Comparison of ENCODE assay signal across 10 mouse cellular contexts in genomic region chr2:45776485-45777135, GRCm38 (mm10).
DNase-seq lines count a peak whose midpoint lies in the region; ATAC-seq lines count a peak whose summit lies in the region.
"Had no signal": no experiment of that assay in that cellular context is flagged by ENCODE, and none has a peak within 500 bp of the region (broad histone marks: within the 10 kb centered on the region; RNA-seq: fewer than 3 reads in every experiment).

No protein-coding gene starts in this region.

- no peaks in the 10 kb centered on the region for H3K9me3 ChIP-seq in heart, embryonic 11.5 days (replicated peaks; ENCODE audit: control insufficient read depth, low read length)
- H3K9me3 ChIP-seq in limb, embryonic 10.5 days (replicated peaks) = no peaks in the 10 kb centered on the region
- H3K9me3 ChIP-seq: liver, embryonic 13.5 days had no signal

- H3K4me2 ChIP-seq in heart, embryonic 11.5 days = no peak overlapping the region
- H3K4me2 ChIP-seq: liver, embryonic 13.5 days had no signal

- DNase-seq in heart, adult 11 months = peak; percentile 93
- DNase-seq in R1 (ENCODE audit: low read depth, low spot score) = peak; percentile 30
- peak; percentile 40 for DNase-seq in fibroblast of lung, adult 2 months (ENCODE audit: low read depth)
- peak; percentile 44 for DNase-seq in limb, embryonic 10.5 days (ENCODE audit: low spot score)
- no peak for DNase-seq in left cerebral cortex, adult 8-10 months (ENCODE audit: low spot score in 2 of 2)
- DNase-seq in urinary bladder, postnatal 4 days (ENCODE audit: low spot score in 2 of 2) = no peak
- DNase-seq in thymus, postnatal 10 days (ENCODE audit: low spot score in 2 of 2) = no peak
- DNase-seq: kidney, postnatal 14 days; liver, embryonic 13.5 days had no signal

- 81% methylated on average over 17 of the region's 17 CpGs for WGBS in heart, embryonic 11.5 days (ENCODE audit: insufficient replicate concordance)
- 66% methylated on average over 17 of the region's 17 CpGs for WGBS in limb, embryonic 10.5 days

- H3K4me3 ChIP-seq in heart, embryonic 11.5 days (ENCODE audit: low read depth, low read length) = no peak overlapping the region
- no peak overlapping the region for H3K4me3 ChIP-seq in limb, embryonic 10.5 days
- H3K4me3 ChIP-seq: liver, embryonic 13.5 days had no signal

- ATAC-seq in heart, embryonic 11.5 days (replicated peaks; ENCODE audit: insufficient number of reproducible peaks, low FRiP score, low TSS enrichment) = no peak

- no peaks in the 10 kb centered on the region for H3K4me1 ChIP-seq in heart, embryonic 11.5 days (ENCODE audit: control insufficient read depth, insufficient read depth, low read length)
- H3K4me1 ChIP-seq in limb, embryonic 10.5 days = peaks cover 9% of the 10 kb centered on the region
- H3K4me1 ChIP-seq: liver, embryonic 13.5 days had no signal

- no peaks in the 10 kb centered on the region for H3K27me3 ChIP-seq in heart, embryonic 11.5 days (ENCODE audit: control insufficient read depth, insufficient read depth, low read length)
- H3K27me3 ChIP-seq in limb, embryonic 10.5 days (ENCODE audit: low read depth, poor library complexity, severe bottlenecking) = no peaks in the 10 kb centered on the region
- H3K27me3 ChIP-seq: liver, embryonic 13.5 days had no signal

- H3K27ac ChIP-seq in heart, embryonic 11.5 days (ENCODE audit: low read depth, low read length) = no peak overlapping the region
- no peak overlapping the region for H3K27ac ChIP-seq in limb, embryonic 10.5 days
- H3K27ac ChIP-seq: liver, embryonic 13.5 days had no signal

- no peaks in the 10 kb centered on the region for H3K36me3 ChIP-seq in heart, embryonic 11.5 days (ENCODE audit: control insufficient read depth, insufficient read depth, low read length)
- H3K36me3 ChIP-seq in limb, embryonic 10.5 days = no peaks in the 10 kb centered on the region
- H3K36me3 ChIP-seq: liver, embryonic 13.5 days had no signal

- no peak overlapping the region for H3K9ac ChIP-seq in heart, embryonic 11.5 days (ENCODE audit: low read depth, low read length)
- H3K9ac ChIP-seq: liver, embryonic 13.5 days had no signal

Comparison
In these comparisons a context has a peak if more than half of its experiments do, and no peak if none do; other contexts are left out.
1. DNase-seq: peak in heart, adult 11 months (single experiment), R1 (single experiment), fibroblast of lung, adult 2 months (single experiment) and limb, embryonic 10.5 days (single experiment); none in left cerebral cortex, adult 8-10 months (0 of 2), urinary bladder, postnatal 4 days (0 of 2) and thymus, postnatal 10 days (0 of 2).